Mouse (Mus musculus) MEL (cell line): ENCODE data around the gene Insm2. TPM values are rescaled to one million over a fixed set of nuclear protein-coding genes. Genes with fewer than 3 reads are reported as not detected.
"Not testable (repeated sequence)": the region's sequence is repeated elsewhere in the genome, so short reads cannot be mapped to it uniquely, and the experiment has no call there.

ENCODE experiments used
- DNase-seq: peaks from one replicate; pipeline ENCODE4 v3.0.0; 2011; ENCODE audit warnings: low read depth, low spot score
- H3K27ac ChIP-seq: 2 replicates; pipeline ENCODE4 v1.5.1; 2012; ENCODE audit warnings: low read depth, mild to moderate bottlenecking, control low read depth, low read length, moderate library complexity; ENCODE audit not compliant: control insufficient read depth
- H3K27me3 ChIP-seq, 2 experiments: fragments of 150-350 bp in 1 of 2; sonication (generic) in 1 of 2; 2 replicates each; pipeline ENCODE4 v1.6.1; 2012; ENCODE audit warnings: low read length in 2 of 2, mild to moderate bottlenecking in 2 of 2, improper control_type of control experiment in 1 of 2, moderate library complexity in 1 of 2; ENCODE audit not compliant: insufficient read depth in 2 of 2, control insufficient read depth in 1 of 2
- H3K36me3 ChIP-seq, 2 experiments: 2 replicates each; pipeline ENCODE4 v1.6.1; 2012 to 2014; ENCODE audit warnings: low read length in 2 of 2, improper control_type of control experiment in 1 of 2, inconsistent platforms in 1 of 2, mild to moderate bottlenecking in 1 of 2; ENCODE audit not compliant: insufficient read depth in 2 of 2, control insufficient read depth in 1 of 2
- H3K4me1 ChIP-seq, 2 experiments: fragments of 150-350 bp in 1 of 2; sonication (generic) in 1 of 2; 2 replicates each; pipeline ENCODE4 v1.6.1; 2012; ENCODE audit warnings: low read length in 2 of 2, improper control_type of control experiment in 1 of 2, mild to moderate bottlenecking in 1 of 2; ENCODE audit not compliant: insufficient read depth in 2 of 2, control insufficient read depth in 1 of 2
- H3K4me3 ChIP-seq, 2 experiments: fragments of 150-350 bp in 1 of 2; sonication (generic) in 1 of 2; 2 replicates each; pipeline ENCODE4 v1.5.1; 2012; ENCODE audit warnings: low read depth in 2 of 2, low read length in 2 of 2, mild to moderate bottlenecking in 2 of 2, moderate library complexity in 2 of 2, control low read depth in 1 of 2, improper control_type of control experiment in 1 of 2; ENCODE audit not compliant: control insufficient read depth in 1 of 2, insufficient read depth in 1 of 2
- H3K79me2 ChIP-seq: 2 replicates; pipeline ENCODE4 v1.6.1; 2012; ENCODE audit warnings: mild to moderate bottlenecking, low read length, moderate library complexity; ENCODE audit not compliant: control insufficient read depth, poor library complexity, insufficient read depth
- H3K9ac ChIP-seq: 2 replicates; pipeline ENCODE4 v1.6.1; 2012; ENCODE audit warnings: low read depth, mild to moderate bottlenecking, control low read depth, low read length, moderate library complexity; ENCODE audit not compliant: control insufficient read depth, poor library complexity, severe bottlenecking
- H3K9me3 ChIP-seq: fragments of 150-350 bp; sonication (generic); replicated peaks from 2 replicates; pipeline ENCODE4 v1.6.1; 2012; ENCODE audit warnings: mild to moderate bottlenecking, low read length, improper control_type of control experiment, moderate library complexity; ENCODE audit not compliant: insufficient read depth
- CHD2 ChIP-seq: IDR thresholded peaks from 2 replicates; pipeline ENCODE4 v1.6.1; 2011; ENCODE audit warnings: low read length, improper control_type of control experiment
- CTCF ChIP-seq, 3 experiments: IDR thresholded peaks in 2 of 3; conservative IDR thresholded peaks in 1 of 3; 2 replicates each; pipeline ENCODE4 v1.5.1; 2011 to 2012; ENCODE audit warnings: low read length in 3 of 3, low read depth in 2 of 3, mild to moderate bottlenecking in 2 of 3, improper control_type of control experiment in 1 of 3, inconsistent platforms in 1 of 3, mixed read lengths in 1 of 3, moderate library complexity in 1 of 3; ENCODE audit not compliant: control insufficient read depth in 1 of 3, insufficient read depth in 1 of 3, poor library complexity in 1 of 3, severe bottlenecking in 1 of 3
- ETS1 ChIP-seq: IDR thresholded peaks from 2 replicates; pipeline ENCODE4 v1.6.1; 2012; ENCODE audit warnings: low read depth, mild to moderate bottlenecking, inconsistent platforms, low read length, improper control_type of control experiment, moderate library complexity
- GATA1 ChIP-seq: IDR thresholded peaks from 2 replicates; pipeline ENCODE4 v1.6.1; 2011; ENCODE audit warnings: low read depth, low read length, improper control_type of control experiment
- MAFK ChIP-seq: IDR thresholded peaks from 2 replicates; pipeline ENCODE4 v1.6.1; 2011; ENCODE audit warnings: low read depth, mild to moderate bottlenecking, low read length, improper control_type of control experiment, borderline replicate concordance
- MAZ ChIP-seq: IDR thresholded peaks from 2 replicates; pipeline ENCODE4 v1.6.1; 2012; ENCODE audit warnings: low read depth, mild to moderate bottlenecking, inconsistent platforms, low read length, improper control_type of control experiment
- MYB ChIP-seq: IDR thresholded peaks from 2 replicates; pipeline ENCODE4 v1.6.1; 2011; ENCODE audit warnings: mild to moderate bottlenecking, low read depth, low read length, improper control_type of control experiment
- NELFE ChIP-seq: IDR thresholded peaks from 2 replicates; pipeline ENCODE4 v1.6.1; 2011; ENCODE audit warnings: low read depth, low read length, improper control_type of control experiment
- SMC3 ChIP-seq: IDR thresholded peaks from 2 replicates; pipeline ENCODE4 v1.6.1; 2011; ENCODE audit warnings: low read depth, low read length, improper control_type of control experiment
- TBP ChIP-seq: IDR thresholded peaks from 2 replicates; pipeline ENCODE4 v1.8.0; 2011; ENCODE audit warnings: low read depth, low read length, improper control_type of control experiment
- ZKSCAN1 ChIP-seq: IDR thresholded peaks from 2 replicates; pipeline ENCODE4 v1.6.1; 2012; ENCODE audit warnings: low read depth, mild to moderate bottlenecking, inconsistent platforms, low read length, improper control_type of control experiment, moderate library complexity
- polyA plus RNA-seq, 2 experiments: library from polyadenylated mRNA; stranded (reverse) in 1 of 2; unstranded in 1 of 2; fragments of >175 nt in 1 of 2; fragments of >200 nt in 1 of 2; gene quantifications; 2 replicates each; pipeline versions ENCODE4 v1.2.1 to v1.2.4; 2012; ENCODE audit warnings: low replicate concordance in 2 of 2, low read depth in 1 of 2; ENCODE audit not compliant: insufficient read length in 2 of 2, insufficient read depth in 1 of 2, missing spikeins in 1 of 2
- total RNA-seq: library from RNA; depleted of rRNA; stranded (reverse); fragments of 300-350 nt; gene quantifications from 2 replicates; pipeline ENCODE4 v1.2.3, GENCODE M21; 2012; rRNA removed

Gene Insm2
- total RNA-seq (not detected in 2 replicates), polyA plus RNA-seq (not detected)

GRCm38 (mm10) chr12:55598887-55599561 is at the start of gene Insm2:
Insm2 (plus strand) TSS chr12:55599427.
- H3K9ac ChIP-seq, result no peak within 1 kb of the TSS
- no peak within 1 kb of the TSS for H3K27ac ChIP-seq
- no peaks in the 10 kb centered on the region for H3K79me2 ChIP-seq
- TF ChIP-seq SMC3, result no peak
- TF ChIP-seq GATA1, result no peak
- no peak for TF ChIP-seq MAZ
- TF ChIP-seq MAFK, result no peak
- TF ChIP-seq NELFE, result no peak
- TF ChIP-seq CHD2, result no peak
- TF ChIP-seq MYB, result no peak
- TF ChIP-seq TBP, result no peak
- no peak for TF ChIP-seq ZKSCAN1
- TF ChIP-seq, all 39 proteins: peak for 0
- no peak for DNase-seq
- Histone ChIP-seq H3K4me1 (no peaks in the 10 kb centered on the region), H3K27me3 (no peaks in the 10 kb centered on the region), H3K36me3 (no peaks in the 10 kb centered on the region), H3K4me3 (no peak within 1 kb of the TSS), H3K9me3 (no peaks in the 10 kb centered on the region)

- H3K36me3 ChIP-seq, H3K9ac ChIP-seq, H3K27me3 ChIP-seq, H3K4me1 ChIP-seq, H3K4me3 ChIP-seq, H3K9me3 ChIP-seq, H3K79me2 ChIP-seq, H3K27ac ChIP-seq, DNase-seq: not testable (repeated sequence)
Observed at GRCm38 (mm10) chr12:55554901-55555300, 44.3 kb upstream of the Insm2 start.

GRCm38 (mm10) chr12:55557866-55558265 is 41.4 kb upstream of the Insm2 start:
- TF ChIP-seq ZKSCAN1, result no peak
- TF ChIP-seq MYB, result no peak
- no peak for TF ChIP-seq ETS1
- TF ChIP-seq CTCF (IDR thresholded peaks at IDR 0.05 in 2 of 3, conservative IDR thresholded peaks at IDR 0.05 in 1 of 3; ENCODE audit: control insufficient read depth in 1 of 3, insufficient read depth in 1 of 3, low read depth in 2 of 3, low read length in 3 of 3, poor library complexity in 1 of 3, severe bottlenecking in 1 of 3), result no peak
- TF ChIP-seq MAZ, result no peak
- TF ChIP-seq, all 39 proteins: peak for 0
- no peak overlapping the region for H3K9ac ChIP-seq
- H3K27ac ChIP-seq, result no peak overlapping the region
- no peak for DNase-seq
- H3K79me2 ChIP-seq, result no peaks in the 10 kb centered on the region
- H3K36me3 ChIP-seq, result 0 out of 4 replicates have a peak, but pooled peaks cover 0 to 2% of the 10 kb centered on the region in 2 experiments
- H3K4me3 ChIP-seq, result no peak overlapping the region
- peaks cover 2 to 3% of the 10 kb centered on the region in 2 experiments for H3K27me3 ChIP-seq
- peaks cover 0 to 10% of the 10 kb centered on the region in 2 experiments; a peak in 2 of 4 replicates for H3K4me1 ChIP-seq
- H3K9me3 ChIP-seq, result no peaks in the 10 kb centered on the region
